Mouse (Mus musculus) heart, embryonic 13.5 days (tissue): ENCODE measurements around the gene Fkbp5. TPM values are rescaled to one million over a fixed set of nuclear protein-coding genes. Genes with fewer than 3 reads are reported as not detected.

ENCODE experiments used
- ATAC-seq: fragments of 200-750 bp; cut with Nextera tagmentation; 2 replicates; pipeline ENCODE4 v1.8.0; 2017; ENCODE audit warnings: moderate TSS enrichment; ENCODE audit not compliant: insufficient number of reproducible peaks, low FRiP score, low TSS enrichment; ENCODE audit errors: extremely low read depth
- H3K27ac ChIP-seq: fragments of 300-500 bp; sonication (generic); replicated peaks from 2 replicates; pipeline ENCODE4 v1.5.1; 2015; ENCODE audit warnings: moderate library complexity, mild to moderate bottlenecking, inconsistent platforms
- H3K27me3 ChIP-seq: fragments of 300-500 bp; sonication (generic); replicated peaks from 2 replicates; pipeline ENCODE4 v1.6.1; 2015; ENCODE audit warnings: mild to moderate bottlenecking, inconsistent platforms
- H3K36me3 ChIP-seq: fragments of 300-500 bp; sonication (generic); 2 replicates; pipeline ENCODE4 v1.6.1; 2015; ENCODE audit warnings: mild to moderate bottlenecking, inconsistent platforms
- H3K4me1 ChIP-seq: fragments of 300-500 bp; sonication (generic); 2 replicates; pipeline ENCODE4 v1.6.1; 2015; ENCODE audit warnings: inconsistent platforms
- H3K4me2 ChIP-seq: fragments of 300-500 bp; sonication (generic); 2 replicates; pipeline ENCODE4 v1.6.1; 2015; ENCODE audit warnings: inconsistent platforms, mild to moderate bottlenecking, moderate library complexity
- H3K4me3 ChIP-seq: fragments of 300-500 bp; sonication (generic); 2 replicates; pipeline ENCODE4 v1.5.1; 2015; ENCODE audit warnings: moderate library complexity, mild to moderate bottlenecking, inconsistent platforms
- H3K9ac ChIP-seq: fragments of 300-500 bp; sonication (generic); 2 replicates; pipeline ENCODE4 v1.6.1; 2015; ENCODE audit warnings: inconsistent platforms, mild to moderate bottlenecking, moderate library complexity
- H3K9me3 ChIP-seq: fragments of 300-500 bp; sonication (generic); 2 replicates; pipeline ENCODE4 v1.6.1; 2016; ENCODE audit warnings: inconsistent platforms
- WGBS: fragments of 180-500 bp; shearing (Covaris S2); methylation state at CpG from one replicate; pipeline ENCODE4 v1.1.7; 2015; ENCODE audit warnings: mixed read lengths; 5-methylcytosine and 5-hydroxymethylcytosine counted together
- polyA plus RNA-seq: library from polyadenylated mRNA; unstranded; fragments of >200 nt; fragmentation: Nextera tagmentation; extraction: Ambion mirVana; gene quantifications from 2 replicates; pipeline ENCODE4 v1.2.1, GENCODE M21; 2015

Gene Fkbp5
- polyA plus RNA-seq, 1 experiment from 2014 or later: 11.8 TPM

DNA sequence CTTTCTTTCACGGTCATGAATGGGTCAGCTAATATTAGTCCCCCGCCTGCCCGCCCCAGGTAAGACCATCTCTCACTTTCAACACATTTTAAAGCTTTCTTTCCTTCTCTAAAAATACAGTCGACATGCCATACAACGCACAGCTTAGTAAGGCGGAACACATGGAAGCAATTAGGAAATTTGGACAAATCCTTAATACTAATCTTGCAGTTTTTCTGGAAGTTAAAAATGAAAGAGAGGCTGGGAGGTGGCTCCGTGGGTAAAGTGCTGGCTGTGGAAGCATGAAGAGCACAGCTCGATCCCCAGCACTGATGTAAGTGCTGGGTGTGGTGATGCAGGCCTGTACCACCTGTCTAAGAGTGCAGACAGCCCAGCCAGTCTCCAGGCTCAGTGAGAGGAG, 39.9 kb downstream of the Fkbp5 start:
- Histone ChIP-seq H3K27ac (no peak overlapping the region), H3K4me1 (peaks cover 3% of the 10 kb centered on the region), H3K9me3 (no peaks in the 10 kb centered on the region), H3K4me3 (no peak overlapping the region), H3K4me2 (no peak overlapping the region), H3K27me3 (no peaks in the 10 kb centered on the region), H3K36me3 (0 out of 2 replicates have a peak, but pooled peaks cover 3% of the 10 kb centered on the region), H3K9ac (no peak overlapping the region)
- WGBS: 77% methylated on average over 8 of the region's 8 CpGs
- no peak for ATAC-seq

- ATAC-seq: no peak
- Histone ChIP-seq H3K4me1 (peaks cover 11% of the 10 kb centered on the region), H3K4me3 (no peak overlapping the region), H3K9me3 (no peaks in the 10 kb centered on the region), H3K36me3 (0 out of 2 replicates have a peak, but pooled peaks cover 3% of the 10 kb centered on the region), H3K27ac (no peak overlapping the region), H3K9ac (no peak overlapping the region), H3K4me2 (no peak overlapping the region), H3K27me3 (no peaks in the 10 kb centered on the region)
Measured at GRCm38 (mm10) chr17:28476441-28476840, 40.9 kb downstream of the Fkbp5 start.

DNA sequence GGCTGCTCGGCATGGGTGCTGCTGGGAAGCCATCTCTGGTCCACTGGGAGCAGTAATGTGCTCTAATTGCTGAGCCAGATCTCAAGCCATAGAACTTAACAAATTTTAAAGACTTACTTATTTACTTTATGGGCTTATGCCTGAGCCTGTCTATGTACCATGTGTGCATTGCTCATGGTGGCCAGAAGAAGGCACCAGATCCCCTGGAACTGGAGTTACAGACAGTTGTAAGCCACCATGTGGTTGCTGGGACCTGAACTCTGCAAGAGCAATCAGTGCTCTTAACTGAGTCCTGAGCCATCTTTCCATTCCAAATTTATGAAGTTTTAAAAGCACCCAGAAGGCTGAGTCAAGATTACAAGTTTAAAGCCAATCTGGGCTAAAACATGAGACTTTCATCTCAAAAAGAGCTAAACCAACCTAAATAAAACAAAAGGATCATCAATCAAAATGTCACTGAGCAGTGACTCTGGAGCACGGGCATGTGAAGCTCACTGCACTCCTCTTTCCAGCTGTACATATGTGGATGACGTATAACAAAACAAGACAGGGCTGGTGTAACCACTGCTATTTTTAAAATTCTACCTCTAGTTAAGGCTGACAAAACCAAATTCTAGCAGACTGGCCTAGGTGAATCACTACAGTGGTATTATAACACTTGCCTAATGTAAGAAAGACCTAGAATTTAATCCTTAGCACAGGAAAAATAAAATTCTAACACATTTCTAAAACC, 41.6 kb downstream of the Fkbp5 start:
- Histone ChIP-seq H3K4me2 (no peak overlapping the region), H3K36me3 (0 out of 2 replicates have a peak, but pooled peaks cover 2% of the 10 kb centered on the region), H3K27me3 (no peaks in the 10 kb centered on the region), H3K4me3 (no peak overlapping the region), H3K27ac (no peak overlapping the region), H3K9ac (no peak overlapping the region), H3K9me3 (no peaks in the 10 kb centered on the region), H3K4me1 (peaks cover 11% of the 10 kb centered on the region)
- no peak for ATAC-seq
- 79% methylated on average over 3 of the region's 3 CpGs for WGBS

DNA sequence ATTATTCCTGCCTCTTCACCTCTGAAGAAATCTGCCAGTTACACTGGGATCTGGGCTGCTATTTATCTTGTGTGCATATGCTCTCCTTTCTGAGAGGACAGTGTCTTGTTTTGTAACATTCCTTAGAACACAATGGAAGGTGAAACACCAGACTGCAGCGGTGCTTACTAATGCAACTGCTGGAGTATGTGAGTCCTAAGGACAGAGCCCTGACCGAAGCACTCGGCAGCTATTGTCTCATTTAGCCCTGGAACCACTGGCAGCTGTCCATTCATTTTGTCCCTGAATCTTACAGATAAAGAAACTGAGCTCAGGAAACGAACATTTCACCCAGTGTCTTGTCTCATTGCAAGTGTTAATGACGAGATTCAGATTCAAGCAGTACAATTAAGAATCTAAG, 44.6 kb downstream of the Fkbp5 start:
- Histone ChIP-seq H3K27ac (no peak overlapping the region), H3K36me3 (no peaks in the 10 kb centered on the region), H3K9me3 (no peaks in the 10 kb centered on the region), H3K4me3 (no peak overlapping the region), H3K4me1 (peaks cover 17% of the 10 kb centered on the region), H3K27me3 (no peaks in the 10 kb centered on the region), H3K9ac (no peak overlapping the region), H3K4me2 (no peak overlapping the region)
- WGBS: 39% methylated on average over 5 of the region's 5 CpGs
- ATAC-seq: no peak

GRCm38 (mm10) chr17:28470876-28471275, 46.5 kb downstream of the Fkbp5 start:
- Histone ChIP-seq H3K27me3 (no peaks in the 10 kb centered on the region), H3K4me2 (no peak overlapping the region), H3K36me3 (no peaks in the 10 kb centered on the region), H3K27ac (no peak overlapping the region), H3K4me1 (peaks cover 24% of the 10 kb centered on the region), H3K9me3 (no peaks in the 10 kb centered on the region), H3K4me3 (no peak overlapping the region), H3K9ac (no peak overlapping the region)
- WGBS: 76% methylated on average over 6 of the region's 6 CpGs
- no peak for ATAC-seq

GRCm38 (mm10) chr17:28467749-28468148, 49.6 kb downstream of the Fkbp5 start:
- Histone ChIP-seq H3K27ac (peak overlapping the region; percentile 39), H3K4me1 (peaks cover 32% of the 10 kb centered on the region), H3K4me3 (peak overlapping the region; percentile 34), H3K4me2 (peak overlapping the region; percentile 56), H3K9me3 (no peaks in the 10 kb centered on the region), H3K9ac (peak overlapping the region; percentile 19; the same call in 1 of the 2 replicates), H3K27me3 (no peaks in the 10 kb centered on the region), H3K36me3 (no peaks in the 10 kb centered on the region)
- 61% methylated on average over 11 of the region's 11 CpGs for whole genome bisulfite sequencing
- no peak for ATAC-seq

DNA sequence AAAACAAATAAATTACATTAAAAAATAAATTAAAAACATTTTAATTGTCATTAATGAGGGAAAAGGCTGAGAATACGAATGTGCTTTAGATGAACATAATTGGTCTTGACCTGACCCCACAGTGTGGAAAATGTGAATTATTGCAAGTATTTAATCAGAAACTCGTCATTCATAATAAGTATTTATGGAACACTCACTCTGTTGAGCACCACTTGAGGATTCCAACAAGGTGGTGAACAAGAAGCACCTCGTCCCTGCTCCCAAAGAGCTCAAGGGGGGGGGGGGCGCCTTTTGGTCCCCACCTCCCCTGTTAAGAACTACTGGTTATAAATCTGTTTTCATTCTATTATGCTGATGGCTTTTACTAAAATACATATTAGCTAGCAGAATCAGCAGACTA, 51.4 kb downstream of the Fkbp5 start:
- no peaks in the 10 kb centered on the region for H3K36me3 ChIP-seq
- H3K4me2 ChIP-seq: no peak overlapping the region
- WGBS: 79% methylated on average over 4 of the region's 4 CpGs

DNA sequence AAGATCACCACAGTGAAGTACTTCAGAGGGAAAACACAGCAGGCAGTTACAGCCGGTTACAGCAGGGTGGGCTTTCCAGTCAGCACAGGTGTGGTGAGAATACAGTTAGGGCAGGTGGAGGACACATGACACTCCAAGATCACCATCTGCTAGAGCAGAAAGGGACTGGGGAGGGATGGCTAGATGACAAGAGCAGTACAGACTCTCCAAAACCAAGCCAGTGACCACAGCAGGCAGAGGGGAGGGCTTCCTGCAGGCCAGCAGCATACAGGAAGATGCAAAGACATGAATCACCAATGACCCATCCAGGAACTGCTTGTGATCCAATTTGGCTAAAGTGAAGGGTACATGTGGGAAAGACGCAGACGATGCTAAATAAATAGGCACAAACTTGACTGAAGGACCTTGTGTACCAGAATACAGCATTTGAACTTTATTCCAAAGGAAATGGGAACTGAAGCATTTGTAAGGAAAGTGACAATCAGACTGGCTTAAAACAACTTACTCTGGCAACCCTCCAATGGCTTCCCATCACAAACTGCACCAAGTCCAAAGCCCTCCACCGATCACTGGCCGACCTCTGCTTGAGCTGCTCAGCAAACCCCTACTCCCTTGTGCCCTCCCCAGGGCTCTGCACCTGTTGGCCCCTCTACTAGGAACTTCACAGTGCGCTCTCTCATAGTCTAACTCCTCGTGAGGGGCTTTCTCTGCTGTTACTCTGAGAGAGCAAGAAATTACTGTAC, 53.5 kb downstream of the Fkbp5 start:
- Histone ChIP-seq H3K27ac (no peak overlapping the region), H3K36me3 (no peaks in the 10 kb centered on the region), H3K27me3 (no peaks in the 10 kb centered on the region), H3K4me1 (peaks cover 24% of the 10 kb centered on the region), H3K9me3 (no peaks in the 10 kb centered on the region), H3K4me3 (no peak overlapping the region), H3K4me2 (no peak overlapping the region), H3K9ac (no peak overlapping the region)
- ATAC-seq: no peak
- WGBS: 68% methylated on average over 7 of the region's 7 CpGs

More for the DNA sequence above, 51.4 kb downstream of the Fkbp5 start:
- H3K4me3 ChIP-seq: no peak overlapping the region
- H3K9me3 ChIP-seq: no peaks in the 10 kb centered on the region
- ATAC-seq: no peak
- H3K4me1 ChIP-seq: peaks cover 21% of the 10 kb centered on the region
- H3K27ac ChIP-seq: no peak overlapping the region
- H3K27me3 ChIP-seq: no peaks in the 10 kb centered on the region
- no peak overlapping the region for H3K9ac ChIP-seq

DNA sequence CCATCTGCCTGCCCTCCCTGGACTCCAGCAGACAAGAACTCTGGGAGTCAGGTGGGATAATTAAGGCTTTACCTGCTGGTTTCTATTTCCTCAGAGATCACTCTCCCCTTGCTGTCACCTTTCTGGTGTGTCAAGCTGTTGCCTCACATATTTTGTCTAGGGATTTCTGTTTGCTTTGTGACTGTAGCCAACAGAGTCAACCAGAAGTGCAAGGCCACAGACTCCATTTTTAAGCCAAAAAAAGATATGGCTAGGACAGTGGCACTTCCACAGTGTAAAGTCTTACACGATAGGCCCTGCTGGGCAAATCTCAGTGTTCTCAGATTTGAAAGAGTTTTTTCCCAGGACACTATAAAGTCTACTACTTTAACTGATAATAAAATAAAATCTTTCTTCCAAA, 56.9 kb downstream of the Fkbp5 start:
- no peaks in the 10 kb centered on the region for H3K36me3 ChIP-seq
- no peak overlapping the region for H3K27ac ChIP-seq
- ATAC-seq: no peak
- no peak overlapping the region for H3K4me2 ChIP-seq
- H3K4me1 ChIP-seq: peaks cover 12% of the 10 kb centered on the region; the same call in 1 of the 2 replicates
- WGBS: 89% methylated on average over 1 of the region's 1 CpGs
- no peak overlapping the region for H3K4me3 ChIP-seq
- H3K9ac ChIP-seq: no peak overlapping the region
- H3K27me3 ChIP-seq: no peaks in the 10 kb centered on the region
- H3K9me3 ChIP-seq: no peaks in the 10 kb centered on the region

DNA sequence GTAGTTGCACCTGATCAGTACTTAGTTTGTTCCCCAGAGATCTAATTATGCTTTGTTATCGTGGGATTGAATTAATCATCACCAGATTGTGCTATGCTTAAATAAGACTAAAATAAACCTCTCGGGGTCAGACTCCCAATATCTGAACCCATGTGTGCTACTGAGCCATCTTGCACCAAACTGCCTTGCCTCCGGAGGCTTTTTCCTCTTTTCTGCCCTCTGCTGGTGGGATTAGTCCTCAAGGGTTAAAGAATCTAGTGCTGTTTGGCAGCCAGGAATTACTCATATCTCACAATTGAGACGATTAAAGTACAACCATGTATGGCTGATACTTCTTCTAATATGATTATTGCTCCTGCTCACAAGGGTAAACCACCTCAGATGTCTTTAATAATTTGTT, 62.2 kb downstream of the Fkbp5 start:
- H3K27ac ChIP-seq: no peak overlapping the region
- 51% methylated on average over 4 of the region's 4 CpGs for WGBS

DNA sequence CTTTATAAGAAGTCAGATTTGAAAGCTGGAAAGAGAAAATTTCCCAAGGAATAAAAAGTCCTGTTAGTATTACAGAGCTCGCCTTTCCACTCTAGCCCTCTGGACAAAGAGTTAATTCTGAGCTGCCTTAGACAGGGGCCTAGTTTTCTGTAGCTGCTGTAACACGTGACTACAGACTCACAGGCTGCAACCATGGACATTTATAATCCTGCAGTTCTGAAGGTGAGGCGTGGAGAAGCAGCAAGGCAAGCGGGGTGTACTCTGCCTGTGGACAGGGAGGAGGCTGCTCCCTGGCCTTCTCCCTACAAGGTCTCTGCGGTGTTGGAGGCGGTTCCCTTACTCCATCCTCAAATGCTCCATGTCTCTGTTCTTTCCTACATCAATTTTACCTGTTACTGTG, 64.4 kb downstream of the Fkbp5 start:
- ATAC-seq: no peak
- H3K27ac ChIP-seq: no peak overlapping the region
- H3K9ac ChIP-seq: no peak overlapping the region
- H3K27me3 ChIP-seq: no peaks in the 10 kb centered on the region
- 63% methylated on average over 6 of the region's 6 CpGs for WGBS
- H3K4me2 ChIP-seq: no peak overlapping the region
- no peaks in the 10 kb centered on the region for H3K36me3 ChIP-seq
- H3K4me3 ChIP-seq: no peak overlapping the region
- H3K4me1 ChIP-seq: peaks cover 9% of the 10 kb centered on the region; the same call in 1 of the 2 replicates
- H3K9me3 ChIP-seq: no peaks in the 10 kb centered on the region

More for the DNA sequence above, 62.2 kb downstream of the Fkbp5 start:
- Histone ChIP-seq H3K4me2 (no peak overlapping the region), H3K9me3 (no peaks in the 10 kb centered on the region), H3K36me3 (no peaks in the 10 kb centered on the region), H3K9ac (no peak overlapping the region), H3K4me1 (peaks cover 12% of the 10 kb centered on the region; the same call in 1 of the 2 replicates), H3K4me3 (no peak overlapping the region), H3K27me3 (no peaks in the 10 kb centered on the region)
- no peak for ATAC-seq
